Mouse (Mus musculus) ES-E14 (cell line): Measurements from ENCODE around the gene Limk1.

Experiments
- HCFC1 ChIP-seq: IDR thresholded peaks from 2 replicates; pipeline ENCODE4 v1.6.1; 2012; ENCODE audit warnings: low read length, inconsistent platforms, borderline replicate concordance; ENCODE audit not compliant: insufficient read depth
- ZC3H11A ChIP-seq: IDR thresholded peaks from 2 replicates; pipeline ENCODE4 v1.6.1; 2012; ENCODE audit warnings: low read depth, mild to moderate bottlenecking, inconsistent platforms, low read length, borderline replicate concordance

DNA sequence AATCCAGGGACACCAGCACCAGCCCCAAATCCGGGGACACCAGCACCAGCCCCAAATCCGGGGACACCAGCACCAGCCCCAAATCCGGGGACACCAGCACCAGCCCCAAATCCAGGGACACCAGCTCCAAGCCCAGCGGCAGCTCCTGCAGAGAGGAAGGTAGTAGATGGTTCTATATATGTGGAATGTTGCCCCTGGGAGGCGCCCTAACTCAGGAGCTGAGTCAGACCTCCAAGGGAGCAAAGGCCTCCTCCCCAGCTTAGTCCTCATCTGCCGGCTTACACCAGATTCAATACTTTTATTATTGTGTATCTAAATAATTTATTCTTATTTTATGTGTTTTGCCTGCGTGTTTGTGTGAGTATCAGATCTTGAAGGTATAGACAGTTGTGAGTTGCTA is 22.7 kb upstream of the Limk1 start:
- TF ChIP-seq HCFC1 (no peak), ZC3H11A (no peak)
